Mouse (Mus musculus) E14TG2a.4 (cell line): ENCODE measurements at regions not wholly inside any gene's neighbourhood (a gene's known extent, or its start where the extent isn't known, plus 50 kb on each side); places are given as distances from the start of the nearest gene placed in this dataset.

Experiments used
- H3K27me3 ChIP-seq: 2 replicates; pipeline ENCODE4 v1.6.1; 2014; ENCODE audit warnings: low read length, control low read depth; ENCODE audit not compliant: insufficient read depth
- H3K36me3 ChIP-seq: 2 replicates; pipeline ENCODE4 v1.6.1; 2014; ENCODE audit warnings: low read length, control low read depth; ENCODE audit not compliant: insufficient read depth
- H3K4me1 ChIP-seq: replicated peaks from 2 replicates; pipeline ENCODE4 v1.6.1; 2014; ENCODE audit warnings: low read depth, low read length, control low read depth
- H3K4me3 ChIP-seq: replicated peaks from 2 replicates; pipeline ENCODE4 v1.5.1; 2014; ENCODE audit warnings: mild to moderate bottlenecking, low read length
- H3K9me3 ChIP-seq: 2 replicates; pipeline ENCODE4 v1.6.1; 2014; ENCODE audit warnings: low read length, control low read depth
- CTCF ChIP-seq: conservative IDR thresholded peaks from 2 replicates; pipeline ENCODE4 v1.5.1; 2014; ENCODE audit warnings: low read length
- NANOG ChIP-seq: IDR thresholded peaks from 2 replicates; pipeline ENCODE4 v1.6.1; 2014; ENCODE audit warnings: borderline replicate concordance, low read length, mixed read lengths
- POU5F1 ChIP-seq: IDR thresholded peaks from 2 replicates; pipeline ENCODE4 v1.6.1; 2014; ENCODE audit warnings: low read length, borderline replicate concordance

DNA sequence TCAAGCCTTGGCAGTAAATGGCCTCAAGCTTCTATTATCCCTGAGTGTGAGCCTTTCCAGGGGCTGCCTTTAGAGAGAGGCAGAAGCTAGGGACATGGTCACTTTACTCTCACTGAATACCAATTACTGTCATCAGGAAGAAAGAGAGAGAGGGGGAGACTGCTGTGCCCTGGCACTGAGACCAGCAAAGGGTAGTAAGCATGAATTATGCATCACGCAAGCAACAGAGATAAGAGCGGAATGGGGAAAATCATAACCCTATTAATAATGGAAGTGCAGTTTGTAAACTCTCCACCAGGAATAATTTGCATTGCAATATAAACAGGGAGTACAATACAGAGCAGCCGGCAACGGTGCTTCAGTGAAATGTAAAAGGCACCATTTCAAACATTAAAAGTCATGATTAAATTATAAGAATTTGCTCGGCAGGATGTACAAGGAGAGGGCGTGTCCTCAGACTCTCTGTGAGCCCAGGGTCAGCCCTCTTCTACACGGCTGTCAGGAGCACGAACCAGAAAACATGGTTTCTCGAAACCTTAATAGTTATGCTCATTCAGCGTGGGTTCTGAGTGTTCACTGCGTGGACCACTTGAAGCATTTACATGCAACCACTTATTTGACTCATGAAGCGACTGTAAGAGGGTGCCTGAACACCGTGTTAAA is 175.2 kb downstream of the Gm826 start:
- no peaks in the 10 kb centered on the region for H3K9me3 ChIP-seq
- H3K27me3 ChIP-seq: no peaks in the 10 kb centered on the region
- TF ChIP-seq CTCF (no peak), POU5F1 (no peak), NANOG (no peak)
- no peaks in the 10 kb centered on the region for H3K4me1 ChIP-seq
- H3K4me3 ChIP-seq: no peak overlapping the region
- no peaks in the 10 kb centered on the region for H3K36me3 ChIP-seq

DNA sequence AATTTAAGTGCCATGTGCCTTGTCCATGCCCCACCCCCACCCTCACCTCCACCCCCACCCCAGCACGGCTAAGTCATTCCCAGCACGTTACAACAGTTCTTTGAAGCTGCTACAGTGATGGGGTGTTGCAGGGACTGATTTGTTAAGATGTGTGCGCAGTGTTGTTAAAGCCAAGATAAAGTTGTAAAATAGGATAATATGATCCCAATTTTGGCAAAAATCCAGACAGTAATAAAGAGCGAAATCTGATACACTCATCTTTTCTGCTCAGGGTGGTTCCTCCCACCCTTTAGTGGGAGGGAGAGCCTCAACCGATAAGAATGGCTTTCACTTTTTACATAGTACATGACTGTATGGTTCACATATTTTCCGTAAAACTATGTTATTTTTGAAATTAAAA is 180.2 kb downstream of the Gm826 start:
- Histone ChIP-seq H3K4me1 (peaks cover 4% of the 10 kb centered on the region; the same call in 1 of the 2 replicates), H3K4me3 (no peak overlapping the region), H3K27me3 (no peaks in the 10 kb centered on the region), H3K36me3 (no peaks in the 10 kb centered on the region), H3K9me3 (no peaks in the 10 kb centered on the region)
- TF ChIP-seq NANOG (no peak), POU5F1 (no peak), CTCF (no peak)

DNA sequence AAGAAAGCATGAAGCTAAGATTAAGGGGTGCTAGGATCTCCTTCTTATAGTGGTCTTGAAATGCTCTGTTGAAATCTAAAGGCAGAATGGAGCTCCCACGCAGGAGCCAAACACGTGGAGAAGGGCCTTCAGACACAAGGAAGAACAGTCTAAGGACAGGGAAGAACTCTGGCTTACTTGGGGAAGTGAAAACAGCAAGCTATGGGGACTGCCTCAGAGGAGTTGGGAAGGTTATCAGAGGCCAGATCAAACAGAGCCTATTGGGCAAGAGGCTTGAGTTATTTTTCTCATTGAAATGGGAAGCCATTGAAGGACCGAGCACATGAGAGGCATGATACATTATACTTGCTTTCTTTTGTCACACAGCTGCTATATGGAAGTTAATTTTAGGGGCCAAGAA is 181.9 kb downstream of the Gm826 start:
- no peaks in the 10 kb centered on the region for H3K27me3 ChIP-seq
- H3K36me3 ChIP-seq: no peaks in the 10 kb centered on the region
- H3K4me1 ChIP-seq: peaks cover 7% of the 10 kb centered on the region; the same call in 1 of the 2 replicates
- no peak overlapping the region for H3K4me3 ChIP-seq
- TF ChIP-seq NANOG (no peak), POU5F1 (no peak), CTCF (no peak)
- H3K9me3 ChIP-seq: no peaks in the 10 kb centered on the region

DNA sequence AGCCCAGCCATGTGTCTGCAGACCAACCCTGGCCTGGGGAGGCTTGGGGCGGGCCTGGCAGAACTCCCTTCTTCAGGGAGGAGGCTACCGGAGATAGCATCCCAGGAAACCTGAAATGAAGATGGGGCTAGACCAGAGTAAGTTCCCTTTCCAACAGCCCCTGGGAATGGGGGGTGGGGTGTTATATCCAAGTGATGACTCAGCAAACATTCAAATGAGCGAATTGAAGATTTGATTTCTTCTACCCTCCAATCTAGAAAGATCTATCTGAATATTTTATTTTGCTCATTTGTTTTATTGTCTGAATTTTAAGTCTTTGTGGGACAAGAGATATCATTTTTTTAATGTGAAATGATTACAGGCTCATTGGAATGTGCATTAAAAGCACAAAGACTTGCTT is 185.0 kb downstream of the Gm826 start:
- Histone ChIP-seq H3K4me3 (peak overlapping the region; percentile 57), H3K36me3 (no peaks in the 10 kb centered on the region), H3K9me3 (no peaks in the 10 kb centered on the region), H3K4me1 (peaks cover 7% of the 10 kb centered on the region; the same call in 1 of the 2 replicates), H3K27me3 (no peaks in the 10 kb centered on the region)
- no peak for TF ChIP-seq POU5F1
- no peak for TF ChIP-seq NANOG
- TF ChIP-seq CTCF: no peak

DNA sequence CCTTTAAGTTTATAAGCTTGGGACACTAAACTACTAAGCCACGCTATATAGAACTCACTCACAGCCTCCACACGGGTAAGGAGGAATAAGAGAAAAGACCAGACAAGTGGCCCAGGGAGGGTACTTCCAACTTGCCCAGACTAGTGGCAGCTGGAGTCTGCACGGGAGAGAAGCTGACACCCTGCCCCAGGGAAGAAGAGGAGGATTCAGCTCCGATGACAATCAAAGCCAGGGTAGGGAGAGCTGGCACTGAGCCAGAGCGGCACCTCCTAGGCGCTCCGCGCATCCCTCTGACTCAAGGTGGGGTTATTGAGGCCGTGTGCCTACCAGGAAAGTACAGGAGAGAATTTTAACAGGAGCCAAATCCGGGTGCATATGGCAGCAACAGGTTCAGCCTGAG is 185.4 kb downstream of the Gm826 start:
- H3K9me3 ChIP-seq: no peaks in the 10 kb centered on the region
- TF ChIP-seq POU5F1 (no peak), NANOG (no peak), CTCF (no peak)
- no peaks in the 10 kb centered on the region for H3K36me3 ChIP-seq
- H3K4me3 ChIP-seq: peak overlapping the region; percentile 57
- peaks cover 7% of the 10 kb centered on the region; the same call in 1 of the 2 replicates for H3K4me1 ChIP-seq
- no peaks in the 10 kb centered on the region for H3K27me3 ChIP-seq

DNA sequence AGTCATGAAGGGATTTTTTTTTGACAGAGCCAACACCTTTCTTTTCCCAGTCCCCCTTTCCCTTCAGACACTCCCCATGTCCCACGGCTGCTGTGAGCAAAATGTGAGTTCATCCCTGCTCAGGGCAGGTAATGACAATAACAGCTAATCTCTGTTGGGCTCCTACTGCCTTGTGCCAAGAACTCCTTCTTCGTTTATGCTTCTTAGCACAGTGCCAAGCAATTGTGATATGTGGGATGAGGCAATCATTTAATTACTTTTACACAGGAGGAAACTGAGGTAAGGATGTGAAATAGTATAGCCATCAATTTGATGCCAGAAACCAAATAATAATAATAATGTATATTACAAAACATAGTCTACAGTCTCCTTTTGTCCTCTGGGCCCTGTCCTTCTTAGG is 185.9 kb downstream of the Gm826 start:
- H3K4me1 ChIP-seq: peaks cover 7% of the 10 kb centered on the region; the same call in 1 of the 2 replicates
- no peaks in the 10 kb centered on the region for H3K36me3 ChIP-seq
- no peaks in the 10 kb centered on the region for H3K9me3 ChIP-seq
- H3K27me3 ChIP-seq: no peaks in the 10 kb centered on the region
- H3K4me3 ChIP-seq: no peak overlapping the region
- TF ChIP-seq NANOG (no peak), CTCF (no peak), POU5F1 (no peak)

DNA sequence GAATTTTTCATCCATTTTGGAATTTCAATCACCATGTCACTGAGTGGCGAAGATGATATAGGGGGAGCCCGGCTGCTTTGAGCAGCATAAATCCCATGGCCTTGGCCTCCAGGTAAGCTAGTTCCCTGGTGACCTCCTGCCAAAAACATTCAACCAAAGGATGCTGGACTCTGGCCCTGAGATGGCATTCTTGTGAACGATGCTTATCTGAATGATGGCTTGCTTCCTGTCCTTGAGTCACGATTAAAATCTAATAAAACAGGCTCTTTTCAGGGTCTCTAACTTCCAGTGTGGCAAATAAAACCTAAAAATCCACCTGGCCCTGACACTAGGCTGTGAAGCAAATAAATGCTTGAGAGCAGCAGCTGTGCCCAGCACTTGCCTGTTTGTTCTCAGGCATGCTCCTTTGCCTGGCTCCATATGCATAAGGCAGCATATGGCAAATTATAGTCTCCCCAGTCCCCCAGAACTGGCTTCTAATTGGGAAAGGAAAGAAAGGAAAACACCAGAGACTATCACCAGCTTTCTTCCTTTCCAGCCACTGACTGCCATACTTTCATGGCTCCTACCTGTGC is 193.7 kb downstream of the Gm826 start:
- TF ChIP-seq NANOG: no peak
- TF ChIP-seq POU5F1: no peak
- Histone ChIP-seq H3K4me3 (no peak overlapping the region), H3K36me3 (no peaks in the 10 kb centered on the region), H3K9me3 (no peaks in the 10 kb centered on the region), H3K4me1 (no peaks in the 10 kb centered on the region), H3K27me3 (no peaks in the 10 kb centered on the region)

DNA sequence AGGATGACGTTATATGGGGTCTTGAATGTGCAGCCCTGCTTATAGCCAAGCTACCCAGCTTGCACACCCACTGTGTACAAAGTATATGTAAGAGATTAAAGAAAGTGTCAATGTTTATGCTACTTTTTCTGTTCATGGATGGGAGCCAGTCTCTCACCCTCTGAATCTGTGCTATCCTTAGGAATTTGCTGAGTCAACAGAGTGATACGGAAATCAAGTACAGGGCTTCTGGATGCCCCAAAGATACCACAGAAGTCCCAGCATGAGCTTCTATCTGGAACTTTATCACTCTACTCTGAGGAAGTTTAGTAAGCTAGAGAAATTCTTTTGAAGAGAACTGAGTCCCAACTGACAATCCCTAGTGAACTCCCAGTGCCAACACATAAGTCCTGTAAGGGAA is 195.9 kb downstream of the Gm826 start:
- H3K4me3 ChIP-seq: no peak overlapping the region
- no peaks in the 10 kb centered on the region for H3K36me3 ChIP-seq
- H3K9me3 ChIP-seq: no peaks in the 10 kb centered on the region
- H3K4me1 ChIP-seq: no peaks in the 10 kb centered on the region
- H3K27me3 ChIP-seq: no peaks in the 10 kb centered on the region
- TF ChIP-seq POU5F1: no peak
- TF ChIP-seq CTCF: no peak
- no peak for TF ChIP-seq NANOG
